Mouse (Mus musculus) bone marrow, adult 2 months (tissue): Measurements from ENCODE around the gene Wasf2.

Experiments used
- CTCF ChIP-seq: fragments of 200-500 bp; IDR thresholded peaks from 2 replicates; pipeline ENCODE4 v1.5.1; 2011; ENCODE audit warnings: low read length, control low read depth; ENCODE audit not compliant: control insufficient read depth, insufficient read depth
- POLR2A ChIP-seq: fragments of 200-500 bp; IDR thresholded peaks from 2 replicates; pipeline ENCODE4 v1.6.1; 2011; ENCODE audit warnings: low read depth, mild to moderate bottlenecking, control low read depth, low read length, borderline replicate concordance; ENCODE audit not compliant: control insufficient read depth

GRCm38 (mm10) chr4:133234771-133235170, 104.5 kb downstream of the Wasf2 start:
- TF ChIP-seq CTCF (no peak), POLR2A (no peak)
